Mouse (Mus musculus) effector memory CD4-positive, alpha-beta T cell, adult 5 months (primary cell): ENCODE data around the gene Krt81. TPM values are rescaled to one million over a fixed set of nuclear protein-coding genes. Genes with fewer than 3 reads are reported as not detected.

Experiments
- polyA plus RNA-seq: library from polyadenylated mRNA; unstranded; fragments of 100-300 nt; shearing (Covaris generic); gene quantifications from one replicate; pipeline ENCODE4 v1.2.1, GENCODE M21; 2017

Krt81 gene
- not detected for polyA plus RNA-seq

GRCm38 (mm10) chr15:101463651-101464050 is at the start of gene Krt81:
Gene Krt81, minus strand, starts transcription at chr15:101463751.

GRCm38 (mm10) chr15:101491431-101491830 is 27.9 kb upstream of the Krt81 start, which contains the start of gene Krt83:
Gene Krt83, minus strand, starts transcription at chr15:101491512.

GRCm38 (mm10) chr15:101472952-101473528 is 9.5 kb upstream of the Krt81 start, which contains the start of gene Krt86:
Gene Krt86, plus strand, starts transcription at chr15:101473478.

GRCm38 (mm10) chr15:101447444-101447843 is 16.1 kb downstream of the Krt81 start, which contains the start of gene Krt88:
Gene Krt88, plus strand, starts transcription at chr15:101447744.

GRCm38 (mm10) chr15:101438555-101438954 is 25.0 kb downstream of the Krt81 start, which contains the start of gene Krt87:
Gene Krt87, minus strand, starts transcription at chr15:101438804.

GRCm38 (mm10) chr15:101410775-101411174 is 52.8 kb downstream of the Krt81 start, which contains the start of gene Krt7:
Gene Krt7, plus strand, starts transcription at chr15:101411043.

Other genes starting within 250 kb of the Krt81 start
- gene Grasp, start 239.6 kb downstream of the Krt81 start, polyA plus RNA-seq, result 32.0 TPM
- 2,634 TPM for gene Nr4a1, start 209.5 kb downstream of the Krt81 start, polyA plus RNA-seq
- 90.7 TPM for gene Atg101, start 179.5 kb downstream of the Krt81 start, polyA plus RNA-seq
- gene 6030408B16Rik, start 170.5 kb downstream of the Krt81 start, polyA plus RNA-seq, result not detected
- gene Krt80, start 93.6 kb downstream of the Krt81 start, polyA plus RNA-seq, result not detected
- gene Krt7, start 52.7 kb downstream of the Krt81 start, polyA plus RNA-seq, result not detected
- not detected for gene Krt87, start 24.9 kb downstream of the Krt81 start, polyA plus RNA-seq
- not detected for gene Krt88, start 16.0 kb downstream of the Krt81 start, polyA plus RNA-seq
- not detected for gene Krt86, start 9.7 kb upstream of the Krt81 start, polyA plus RNA-seq
- 17.0 TPM for gene Krt83, start 27.8 kb upstream of the Krt81 start, polyA plus RNA-seq
- gene Gm49425, start 53.5 kb upstream of the Krt81 start, polyA plus RNA-seq, result not detected
- gene Krt84, start 69.1 kb upstream of the Krt81 start, polyA plus RNA-seq, result not detected
- not detected for gene Krt82, start 86.9 kb upstream of the Krt81 start, polyA plus RNA-seq
- not detected for gene Krt90, start 99.2 kb upstream of the Krt81 start, polyA plus RNA-seq
- gene Krt75, start 110.2 kb upstream of the Krt81 start, polyA plus RNA-seq, result 0.19 TPM
- not detected for gene Gm5414, start 164.4 kb upstream of the Krt81 start, polyA plus RNA-seq
- gene Gm5478, start 183.6 kb upstream of the Krt81 start, polyA plus RNA-seq, result not detected
- not detected for gene Krt6b, start 216.5 kb upstream of the Krt81 start, polyA plus RNA-seq
- not detected for gene Krt6a, start 230.6 kb upstream of the Krt81 start, polyA plus RNA-seq
- not detected for gene Krt5, start 249.1 kb upstream of the Krt81 start, polyA plus RNA-seq